In genomic region chr7:35353306-35353705, GRCm38 (mm10) we compare ENCODE assay signal across 18 mouse cellular contexts. TPM values are rescaled to one million over a fixed set of nuclear protein-coding genes. Genes with fewer than 3 reads are reported as not detected.
DNase-seq lines count a peak whose midpoint lies in the region; ATAC-seq and TF ChIP-seq lines count a peak whose summit lies in the region.
"Had no signal": no experiment of that assay in that cellular context is flagged by ENCODE, and none has a peak within 500 bp of the region (broad histone marks: within the 10 kb centered on the region; RNA-seq: fewer than 3 reads in every experiment).

No protein-coding gene starts in this region.

- TF ChIP-seq EP300 in ES-Bruce4 (IDR thresholded peaks at IDR 0.05; ENCODE audit: insufficient read depth, low read depth, low read length): no peak

- ATAC-seq in activated CD4-positive, CD25-positive, alpha-beta regulatory T cell, adult 4 months: no peak
- ATAC-seq: forebrain, embryonic 13.5 days; forebrain, embryonic 15.5 days; forebrain, postnatal 0 days had no signal

- no peak for TF ChIP-seq POLR2A in ES-Bruce4 (IDR thresholded peaks at IDR 0.05; ENCODE audit: insufficient read depth, low read length)

- H3K27me3 ChIP-seq in E14TG2a.4 (ENCODE audit: insufficient read depth, low read length) (0 out of 2 replicates have a peak, but pooled peaks cover 4% of the 10 kb centered on the region), ES-Bruce4 (ENCODE audit: control insufficient read depth, insufficient read depth, low read length, poor library complexity, severe bottlenecking) (no peaks in the 10 kb centered on the region)
- H3K27me3 ChIP-seq: embryonic facial prominence, embryonic 12.5 days; forebrain, embryonic 13.5 days; forebrain, embryonic 15.5 days had no signal

- DNase-seq in ZHBTc4 (ENCODE audit: low read depth, low spot score): peak; percentile 65
- no peak for DNase-seq in gastrocnemius, adult 8-10 months (ENCODE audit: low spot score in 2 of 2)
- no peak for DNase-seq in left cerebral cortex, adult 8-10 months (ENCODE audit: low spot score in 2 of 2)
- DNase-seq: adrenal gland, adult 8-10 months; adrenal gland, postnatal 14 days; adrenal gland, postnatal 36 days; cerebellum, adult 11-12 months; cerebellum, adult 2 months; cerebellum, postnatal 10 days; cerebellum, postnatal 25 days; forebrain, postnatal 0 days had no signal

- peaks cover 80% of the 10 kb centered on the region for H3K4me1 ChIP-seq in E14TG2a.4 (replicated peaks; ENCODE audit: low read depth, low read length)
- peaks cover 11% of the 10 kb centered on the region for H3K4me1 ChIP-seq in ES-Bruce4 (ENCODE audit: control insufficient read depth, insufficient read depth, low read length)
- H3K4me1 ChIP-seq: embryonic facial prominence, embryonic 12.5 days; forebrain, embryonic 13.5 days; forebrain, embryonic 15.5 days had no signal

- H3K36me3 ChIP-seq in E14TG2a.4 (ENCODE audit: insufficient read depth, low read length) (peaks cover 5% of the 10 kb centered on the region; the same call in 1 of the 2 replicates), ES-Bruce4 (ENCODE audit: control insufficient read depth, insufficient read depth, low read length, poor library complexity, severe bottlenecking) (no peaks in the 10 kb centered on the region)
- H3K36me3 ChIP-seq: embryonic facial prominence, embryonic 10.5 days; embryonic facial prominence, embryonic 12.5 days; forebrain, embryonic 15.5 days had no signal

- H3K27ac ChIP-seq in ES-Bruce4 (ENCODE audit: insufficient read depth, low read length): no peak overlapping the region
- H3K27ac ChIP-seq: embryonic facial prominence, embryonic 10.5 days; embryonic facial prominence, embryonic 12.5 days; forebrain, embryonic 13.5 days; forebrain, embryonic 15.5 days had no signal

- H3K9me3 ChIP-seq in E14TG2a.4 (ENCODE audit: low read length) (no peaks in the 10 kb centered on the region), ES-Bruce4 (replicated peaks; ENCODE audit: control insufficient read depth, insufficient read depth, low read length, poor library complexity, severe bottlenecking) (no peaks in the 10 kb centered on the region)
- H3K9me3 ChIP-seq: embryonic facial prominence, embryonic 10.5 days; embryonic facial prominence, embryonic 12.5 days; forebrain, embryonic 13.5 days; forebrain, embryonic 15.5 days had no signal

- H3K4me3 ChIP-seq in E14TG2a.4 (replicated peaks; ENCODE audit: low read length): peak overlapping the region; percentile 51
- no peak overlapping the region; the same call in 1 of the 2 replicates for H3K4me3 ChIP-seq in ES-Bruce4 (ENCODE audit: low read depth, low read length)
- H3K4me3 ChIP-seq: embryonic facial prominence, embryonic 10.5 days; embryonic facial prominence, embryonic 12.5 days; forebrain, embryonic 13.5 days; forebrain, embryonic 15.5 days had no signal

- TF ChIP-seq CTCF in E14TG2a.4 (conservative IDR thresholded peaks at IDR 0.05; ENCODE audit: low read length) (no peak), ES-Bruce4 (IDR thresholded peaks at IDR 0.05; ENCODE audit: low read depth, low read length) (no peak)

- peak overlapping the region; percentile 21; the same call in 1 of the 2 replicates for H3K9ac ChIP-seq in ES-Bruce4 (ENCODE audit: low read depth, poor library complexity, severe bottlenecking)
- H3K9ac ChIP-seq: embryonic facial prominence, embryonic 12.5 days; forebrain, embryonic 13.5 days; forebrain, embryonic 15.5 days; forebrain, postnatal 0 days had no signal

RNA-seq across cellular contexts. Expression of gene Rhpn2, which starts 19.3 kb away (rescaled TPM):
- 22.1 and 26.5 TPM in 2 replicates for polyA plus RNA-seq in ES-Bruce4 (2011; ENCODE audit: insufficient read depth, insufficient read length, low read depth, missing spikeins)
- total RNA-seq in gastrocnemius, adult 8-10 months (2022): 10 to 100 TPM in 1 of 4 experiments, 1 to 10 TPM in 3; 1.7 to 13.0 (median 3.2) TPM
- 1 to 10 TPM; 5.5 to 8.2 (median 7.1) TPM for total RNA-seq in left cerebral cortex, adult 8-10 months (2022)
- polyA plus RNA-seq in activated CD4-positive, CD25-positive, alpha-beta regulatory T cell, adult 4 months (2017; shearing (Covaris generic)): under 1 TPM; 0.29 to 0.36 TPM

RNA-seq across cellular contexts. Expression of gene Gpatch1, which starts 35.1 kb away (rescaled TPM):
- polyA plus RNA-seq in ES-Bruce4 (2011; ENCODE audit: insufficient read depth, insufficient read length, low read depth, missing spikeins): 12.5 and 12.7 TPM in 2 replicates
- total RNA-seq in gastrocnemius, adult 8-10 months (2022): 1 to 10 TPM; 6.8 to 7.8 (median 7.5) TPM
- total RNA-seq in left cerebral cortex, adult 8-10 months (2022): 10 to 100 TPM; 24.2 to 27.5 (median 25.3) TPM
- 10 to 100 TPM; 20.9 to 25.5 TPM for polyA plus RNA-seq in activated CD4-positive, CD25-positive, alpha-beta regulatory T cell, adult 4 months (2017; shearing (Covaris generic))

RNA-seq across cellular contexts. Expression of gene Faap24, which starts 43.3 kb away (rescaled TPM):
- 8.7 and 9.1 TPM in 2 replicates for polyA plus RNA-seq in ES-Bruce4 (2011; ENCODE audit: insufficient read depth, insufficient read length, low read depth, missing spikeins)
- 1 to 10 TPM in 1 of 4 experiments, under 1 TPM in 3; 0.48 to 1.1 (median 0.92) TPM for total RNA-seq in gastrocnemius, adult 8-10 months (2022)
- 1 to 10 TPM; 4.9 to 7.6 (median 6.5) TPM for total RNA-seq in left cerebral cortex, adult 8-10 months (2022)
- polyA plus RNA-seq in activated CD4-positive, CD25-positive, alpha-beta regulatory T cell, adult 4 months (2017; shearing (Covaris generic)): 10 to 100 TPM; 28.4 to 33.7 TPM

RNA-seq across cellular contexts. Expression of gene Cep89, which starts 43.5 kb away (rescaled TPM):
- 37.2 and 40.2 TPM in 2 replicates for polyA plus RNA-seq in ES-Bruce4 (2011; ENCODE audit: insufficient read depth, insufficient read length, low read depth, missing spikeins)
- total RNA-seq in gastrocnemius, adult 8-10 months (2022): 1 to 10 TPM; 4.6 to 7.4 (median 5.4) TPM
- total RNA-seq in left cerebral cortex, adult 8-10 months (2022): 10 to 100 TPM; 13.7 to 19.8 (median 19.0) TPM
- 10 to 100 TPM; 11.8 to 15.1 TPM for polyA plus RNA-seq in activated CD4-positive, CD25-positive, alpha-beta regulatory T cell, adult 4 months (2017; shearing (Covaris generic))
